Mouse (Mus musculus): ENCODE results near the gene Aptx. TPM values are rescaled to one million over a fixed set of nuclear protein-coding genes. Genes with fewer than 3 reads are reported as not detected.

Gene Aptx
- total RNA-seq, 2 experiments from 2014 or later = 31.2 to 31.7 TPM

DNA sequence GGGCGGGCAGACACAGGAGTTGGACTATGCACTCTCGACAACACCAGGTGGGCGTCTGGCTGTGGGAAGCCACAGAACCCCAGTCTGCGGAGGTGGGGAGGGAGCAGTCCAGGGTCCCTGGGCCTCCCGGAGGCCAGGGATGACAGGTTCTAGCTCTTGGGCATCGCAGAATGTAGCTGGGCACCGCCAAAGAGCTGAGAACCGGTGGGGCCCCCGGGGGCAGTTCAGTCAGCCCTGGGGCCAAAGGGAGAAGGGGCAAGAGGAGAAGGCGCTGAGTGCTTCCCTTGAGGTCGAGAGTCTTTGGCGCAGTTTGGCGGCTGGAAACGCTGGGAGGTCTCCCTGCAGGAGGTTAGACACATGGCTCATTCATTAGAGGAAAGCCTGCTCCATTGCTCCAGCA lies 26.7 kb downstream of the Aptx start:
- no peak for DNase-seq (ENCODE audit: low spot score in 2 of 2)

DNA sequence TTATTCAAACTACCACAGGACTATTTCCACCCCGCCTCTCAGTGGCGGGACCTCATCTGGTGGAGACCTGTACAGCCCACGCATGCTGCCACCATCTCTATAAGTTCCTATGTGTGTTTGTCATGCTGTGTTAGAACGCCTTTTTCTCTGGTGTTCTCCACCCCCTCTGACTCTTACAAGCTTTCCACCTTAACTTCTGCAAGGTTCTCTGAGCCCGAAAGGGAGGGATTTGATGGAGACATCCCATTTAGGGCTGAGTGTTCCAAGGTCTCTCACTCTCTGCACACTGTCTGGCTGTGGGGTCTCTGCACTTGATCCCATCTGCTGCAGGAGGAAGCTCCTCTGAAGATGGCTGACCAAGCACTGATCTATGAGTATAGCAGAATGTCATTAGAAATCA lies 29.5 kb downstream of the Aptx start:
- no peak for DNase-seq (ENCODE audit: low spot score in 2 of 2)

DNA sequence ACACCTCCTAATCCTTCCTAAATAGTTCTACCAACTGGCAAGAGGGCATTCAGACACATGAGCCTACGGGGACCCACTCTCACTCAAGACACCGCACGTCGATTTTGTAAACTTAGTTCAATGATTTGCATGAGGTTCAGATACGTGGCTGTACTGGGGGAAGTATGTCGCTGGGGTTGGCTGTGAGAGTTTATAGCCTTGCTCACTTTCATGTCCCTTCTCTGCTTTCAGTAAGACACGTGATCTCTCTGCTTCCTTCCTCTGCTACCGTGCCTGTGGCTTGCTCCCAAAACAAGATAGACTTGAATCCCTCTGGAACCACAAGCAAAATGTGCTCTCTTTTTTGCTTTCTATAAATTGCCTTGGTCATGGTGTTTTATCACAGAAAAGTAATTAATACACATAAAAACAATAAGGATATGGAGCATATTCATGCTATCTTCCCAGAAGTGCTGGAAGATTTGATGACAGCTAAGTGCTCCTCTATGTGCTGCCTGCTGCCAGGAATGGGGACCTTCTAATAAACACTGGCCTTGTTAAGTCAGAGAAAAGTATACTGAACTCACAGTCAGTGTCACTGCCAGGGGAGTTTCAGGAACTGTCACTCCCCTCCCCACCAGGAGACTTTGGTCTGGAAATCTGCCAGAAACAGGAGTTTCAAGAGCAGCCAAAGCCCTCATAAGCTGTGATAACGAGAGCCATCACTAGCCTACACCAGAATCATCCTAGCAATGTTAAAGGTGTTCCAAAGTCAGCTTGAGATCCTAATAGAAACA lies 36.6 kb downstream of the Aptx start:
- DNase-seq (ENCODE audit: low spot score in 2 of 2) = no peak

DNA sequence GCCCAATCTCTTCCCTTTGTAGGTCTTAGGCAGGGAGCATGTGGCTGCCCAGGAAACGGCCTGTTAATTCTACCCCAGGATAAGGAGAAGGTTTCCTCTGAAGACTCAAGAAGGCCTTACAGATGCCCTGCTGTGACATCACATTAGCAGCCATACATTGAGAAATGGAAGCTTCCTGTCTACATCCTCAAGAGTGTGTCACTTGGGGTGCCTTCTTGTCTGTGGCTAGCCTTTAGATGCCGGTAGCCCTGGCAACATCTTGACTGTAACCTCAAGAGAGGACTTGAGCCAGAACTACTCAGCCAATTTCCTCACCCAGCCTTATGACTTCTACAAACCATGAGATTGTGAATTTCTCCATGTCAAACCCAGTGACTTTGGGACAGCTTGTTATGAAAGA lies 51.9 kb downstream of the Aptx start:
- no peak for DNase-seq (ENCODE audit: low spot score in 2 of 2)

DNA sequence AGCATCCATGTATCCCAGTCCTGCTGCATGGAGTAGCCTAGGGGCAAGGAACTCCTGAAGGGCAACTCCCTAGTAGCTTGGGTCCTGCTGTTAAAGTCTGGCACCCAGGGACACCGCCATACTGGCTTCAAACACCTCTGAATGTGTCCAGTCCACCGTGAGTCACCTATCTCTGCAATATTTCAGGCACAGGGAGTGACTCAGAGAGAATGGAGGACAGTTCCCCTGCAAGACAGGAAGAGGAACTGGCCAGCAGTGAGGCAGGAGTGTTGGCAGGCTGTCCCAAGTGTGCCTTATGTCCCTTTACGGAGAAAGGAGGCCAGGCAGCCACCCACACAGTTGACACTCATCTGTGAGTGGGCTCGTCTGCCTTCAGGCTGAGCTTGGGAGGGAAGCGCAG lies 53.9 kb downstream of the Aptx start:
- no peak for DNase-seq (ENCODE audit: low spot score in 2 of 2)

DNA sequence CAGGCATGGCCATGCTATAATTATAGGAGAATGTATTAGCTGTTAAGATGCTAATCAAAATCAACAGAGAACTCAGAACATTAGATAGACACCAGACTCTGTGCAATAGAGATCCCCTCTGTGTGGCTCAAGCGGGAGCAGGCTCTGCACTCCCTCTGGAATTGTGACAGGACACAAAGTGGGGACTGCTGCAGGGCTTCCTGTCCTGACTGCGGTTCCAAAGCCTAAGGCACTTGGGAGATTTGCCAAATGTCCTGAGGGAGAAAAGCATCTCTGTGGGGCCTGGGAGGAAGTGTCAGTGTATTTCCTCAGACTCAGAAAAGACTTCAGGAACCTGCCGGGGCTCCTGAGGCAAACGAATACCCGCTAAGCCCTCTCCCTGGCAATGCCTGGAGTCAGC lies 59.4 kb downstream of the Aptx start:
- DNase-seq (ENCODE audit: low spot score in 2 of 2) = no peak

DNA sequence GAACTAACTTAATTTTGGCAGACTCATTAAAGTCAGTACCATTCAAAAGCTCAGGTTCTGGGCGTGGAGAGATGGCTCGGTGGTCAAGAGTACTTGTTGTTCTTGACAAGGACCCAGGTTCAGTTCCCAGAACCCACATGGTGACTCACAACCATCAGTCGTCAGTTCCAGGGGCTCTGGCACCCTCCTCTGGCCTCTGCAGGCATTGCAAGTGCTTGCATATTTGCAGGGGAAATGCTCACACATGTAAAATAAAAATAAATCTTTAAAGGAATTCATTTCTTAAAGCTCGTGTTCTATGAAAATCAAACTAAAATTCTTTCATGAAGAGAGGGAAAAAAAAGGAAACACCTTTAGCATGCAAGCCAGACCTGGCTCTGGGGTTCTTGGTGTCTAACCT lies 62.0 kb downstream of the Aptx start:
- no peak for DNase-seq (ENCODE audit: low spot score in 2 of 2)

Small RNAs within 50 kb of the gene (microRNA-seq; reads per million reads assigned to microRNA genes)
- 0.22 to 0.39 reads per million in 2 experiments for gene Mir207

Other genes starting within 250 kb of the Aptx start
- gene Tmem215, start 231.0 kb downstream of the Aptx start, total RNA-seq (2021) = 1 to 10 TPM; 7.7 to 7.9 TPM
- 100 to 1,000 TPM; 374 to 409 TPM for gene Dnaja1, start 19.0 kb upstream of the Aptx start, total RNA-seq (2021)
- 10 to 100 TPM; 42.8 to 47.7 TPM for gene Smu1, start 54.7 kb upstream of the Aptx start, total RNA-seq (2021)
- 1 to 10 TPM; 6.5 to 7.0 TPM for gene B4galt1, start 150.8 kb upstream of the Aptx start, total RNA-seq (2021)
- not detected for gene Spink4, start 216.9 kb upstream of the Aptx start, total RNA-seq (2021)
- 100 to 1,000 TPM; 163 to 170 TPM for gene Bag1, start 245.1 kb upstream of the Aptx start, total RNA-seq (2021)
- 10 to 100 TPM; 71.9 to 75.3 TPM for gene Chmp5, start 245.2 kb upstream of the Aptx start, total RNA-seq (2021)

All from layer of hippocampus, postnatal 10 days (tissue).